Mouse (Mus musculus) myocyte (in vitro differentiated cells): ENCODE data around the gene Fbxo4.

Experiments used
- POLR2A ChIP-seq: IDR thresholded peaks from one replicate; pipeline ENCODE4 v1.6.1; 2011; ENCODE audit warnings: low read depth, mild to moderate bottlenecking, control low read depth, moderate library complexity; ENCODE audit not compliant: insufficient read length
- POLR2AphosphoS2 ChIP-seq: IDR thresholded peaks from one replicate; pipeline ENCODE4 v1.6.1; 2011; ENCODE audit warnings: low read depth, control low read depth; ENCODE audit not compliant: insufficient read length
- USF1 ChIP-seq: IDR thresholded peaks from one replicate; pipeline ENCODE4 v1.6.1; 2011; ENCODE audit warnings: low read depth, mild to moderate bottlenecking, control low read depth, moderate library complexity

DNA sequence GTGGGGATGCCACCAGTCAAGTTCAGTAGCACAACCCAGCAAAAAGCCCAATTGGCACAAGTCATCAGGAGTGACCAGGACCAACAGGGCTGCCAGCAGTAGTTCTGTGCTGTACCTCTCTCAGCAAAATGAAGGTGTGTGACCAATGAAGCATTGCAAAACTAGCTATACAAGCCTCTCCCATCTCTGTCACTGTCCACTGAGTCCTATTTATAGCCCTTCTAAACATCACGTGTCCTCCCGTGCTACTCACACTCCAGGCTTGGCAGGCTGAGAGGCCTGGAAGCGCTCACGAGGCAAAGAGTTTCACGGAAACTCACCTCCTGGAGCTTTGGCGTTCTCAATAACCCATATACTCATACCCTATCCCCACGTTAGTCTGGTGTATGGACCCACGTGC is 17.1 kb downstream of the Fbxo4 start:
- TF ChIP-seq POLR2A (no peak), USF1 (no peak), POLR2AphosphoS2 (no peak)
